Mouse (Mus musculus): Measurements from ENCODE around the gene St6galnac4. TPM values are rescaled to one million over a fixed set of nuclear protein-coding genes. Genes with fewer than 3 reads are reported as not detected.

Gene St6galnac4
- polyA plus RNA-seq, 1 experiment from 2014 or later, result 29.9 TPM

DNA sequence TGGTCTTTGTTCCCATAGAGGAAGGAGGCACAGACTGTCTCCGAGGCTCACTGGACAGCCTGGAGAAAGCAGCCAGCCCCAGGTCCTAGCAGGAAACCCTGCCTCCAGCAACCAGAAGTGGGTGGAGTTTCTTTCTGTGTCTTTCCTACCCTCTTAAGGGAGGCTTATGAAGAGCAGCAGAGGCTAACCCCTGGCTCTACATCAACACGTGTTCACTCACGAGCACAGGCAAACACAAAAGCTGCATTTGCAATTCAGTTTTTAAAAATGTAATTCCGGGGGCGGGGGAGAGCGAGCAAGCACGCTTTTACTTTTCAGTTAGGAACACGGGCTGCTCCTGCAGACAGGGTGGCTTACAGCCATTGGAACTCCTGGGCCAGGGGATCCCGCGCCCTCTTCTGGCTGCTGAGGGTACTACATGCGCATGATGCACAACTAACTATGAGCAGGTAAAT, 15.7 kb downstream of the St6galnac4 start:
- H3K36me3 ChIP-seq, result peaks cover 7% of the 10 kb centered on the region
- no peaks in the 10 kb centered on the region for H3K27me3 ChIP-seq
- ATAC-seq (ENCODE audit: insufficient number of reproducible peaks, insufficient read depth, low FRiP score, low TSS enrichment, low read depth), result peak; percentile 57; the same call in 1 of the 2 replicates
- H3K4me2 ChIP-seq, result peak overlapping the region; percentile 47
- H3K9me3 ChIP-seq, result no peaks in the 10 kb centered on the region
- H3K9ac ChIP-seq (replicated peaks), result 0 out of 2 replicates have a peak overlapping the region, but pooled peaks have one; percentile 38
- H3K4me3 ChIP-seq (replicated peaks), result peak overlapping the region; percentile 35
- H3K4me1 ChIP-seq (replicated peaks), result peaks cover 21% of the 10 kb centered on the region
- 1% methylated on average over 11 of the region's 11 CpGs for WGBS
- H3K27ac ChIP-seq, result peak overlapping the region; percentile 69

DNA sequence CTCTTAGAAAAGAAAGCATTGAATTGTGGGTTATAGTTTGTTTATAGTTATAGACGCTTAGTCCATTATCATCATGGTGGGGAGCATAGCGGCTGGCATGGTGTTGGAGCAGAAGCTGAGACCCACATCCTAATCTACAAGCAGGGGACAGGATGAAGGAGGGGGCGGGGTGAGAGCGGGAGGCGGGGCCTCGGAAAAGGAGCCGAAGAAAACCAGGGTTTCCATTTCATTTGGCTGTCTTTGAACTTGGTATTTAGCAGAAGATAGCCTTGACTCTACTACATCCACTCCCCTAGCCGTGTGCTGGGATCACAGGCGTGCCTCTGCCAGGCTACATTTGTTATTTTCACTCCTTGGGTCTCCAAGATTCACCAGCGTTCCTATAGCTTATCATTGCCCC, 17.7 kb downstream of the St6galnac4 start:
- Histone ChIP-seq H3K4me2 (no peak overlapping the region), H3K27me3 (no peaks in the 10 kb centered on the region), H3K4me1 (replicated peaks) (peaks cover 40% of the 10 kb centered on the region), H3K27ac (no peak overlapping the region), H3K36me3 (no peaks in the 10 kb centered on the region), H3K9me3 (no peaks in the 10 kb centered on the region), H3K9ac (replicated peaks) (no peak overlapping the region), H3K4me3 (replicated peaks) (no peak overlapping the region)
- ATAC-seq (ENCODE audit: insufficient number of reproducible peaks, insufficient read depth, low FRiP score, low TSS enrichment, low read depth), result no peak
- 40% methylated on average over 10 of the region's 10 CpGs for WGBS

DNA sequence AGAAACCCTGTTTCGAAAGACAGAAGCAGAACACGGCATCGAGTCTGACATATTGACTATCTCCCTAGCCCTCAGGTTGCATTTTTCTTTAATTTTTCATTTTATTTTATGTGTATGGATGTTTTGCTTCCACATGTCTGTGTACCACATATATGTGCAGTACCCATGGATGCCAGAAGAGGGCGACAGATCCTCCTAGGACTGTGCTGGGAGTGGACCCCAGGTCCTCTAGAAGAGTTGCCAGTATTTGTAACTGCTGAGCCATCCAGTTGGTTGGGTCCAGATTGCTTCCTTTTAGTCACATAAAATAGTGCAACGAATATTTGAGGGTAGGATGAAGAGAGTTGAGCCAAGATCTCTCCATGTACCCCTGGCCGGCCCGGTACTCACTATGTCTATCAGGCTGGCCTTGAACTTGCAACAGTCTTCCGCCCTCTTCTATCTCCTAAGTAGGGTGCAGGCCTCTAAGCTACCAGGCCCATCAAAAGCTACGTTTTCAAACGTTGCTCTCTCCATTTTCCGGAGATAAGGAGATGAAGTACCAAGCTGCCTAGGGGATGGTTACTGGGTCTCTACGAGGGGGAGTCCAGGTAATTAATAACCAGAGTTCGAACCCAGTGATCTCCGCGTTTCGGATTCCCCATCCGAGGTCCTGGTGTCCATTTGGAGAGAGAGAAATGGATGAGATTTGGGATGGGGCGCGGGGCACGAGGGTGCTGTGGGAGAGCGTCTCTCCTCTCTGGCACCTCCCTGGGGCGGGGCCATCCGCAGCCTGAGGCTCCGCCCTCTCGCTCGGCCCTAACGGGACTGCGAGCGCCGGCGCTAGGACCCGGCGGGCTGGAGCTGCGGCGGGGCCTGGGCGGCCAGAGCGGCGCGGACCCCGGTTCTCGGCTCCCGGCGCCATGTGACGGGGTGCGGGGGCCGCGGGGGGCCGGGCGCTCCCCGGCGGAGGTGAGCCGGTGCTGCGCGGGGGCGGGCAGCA, 19.6 kb downstream of the St6galnac4 start:
- no peaks in the 10 kb centered on the region for H3K9me3 ChIP-seq
- H3K4me3 ChIP-seq (replicated peaks), result peak overlapping the region; percentile 81
- whole genome bisulfite sequencing, result 11% methylated on average over 55 of the region's 55 CpGs
- peak overlapping the region; percentile 85 for H3K4me2 ChIP-seq
- peak overlapping the region; percentile 80 for H3K27ac ChIP-seq
- H3K9ac ChIP-seq (replicated peaks), result peak overlapping the region; percentile 87
- H3K27me3 ChIP-seq, result no peaks in the 10 kb centered on the region
- peaks cover 52% of the 10 kb centered on the region for H3K4me1 ChIP-seq (replicated peaks)
- H3K36me3 ChIP-seq, result no peaks in the 10 kb centered on the region
- ATAC-seq (ENCODE audit: insufficient number of reproducible peaks, insufficient read depth, low FRiP score, low TSS enrichment, low read depth), result 0 out of 2 replicates have a peak, but pooled peaks have one; percentile 18

DNA sequence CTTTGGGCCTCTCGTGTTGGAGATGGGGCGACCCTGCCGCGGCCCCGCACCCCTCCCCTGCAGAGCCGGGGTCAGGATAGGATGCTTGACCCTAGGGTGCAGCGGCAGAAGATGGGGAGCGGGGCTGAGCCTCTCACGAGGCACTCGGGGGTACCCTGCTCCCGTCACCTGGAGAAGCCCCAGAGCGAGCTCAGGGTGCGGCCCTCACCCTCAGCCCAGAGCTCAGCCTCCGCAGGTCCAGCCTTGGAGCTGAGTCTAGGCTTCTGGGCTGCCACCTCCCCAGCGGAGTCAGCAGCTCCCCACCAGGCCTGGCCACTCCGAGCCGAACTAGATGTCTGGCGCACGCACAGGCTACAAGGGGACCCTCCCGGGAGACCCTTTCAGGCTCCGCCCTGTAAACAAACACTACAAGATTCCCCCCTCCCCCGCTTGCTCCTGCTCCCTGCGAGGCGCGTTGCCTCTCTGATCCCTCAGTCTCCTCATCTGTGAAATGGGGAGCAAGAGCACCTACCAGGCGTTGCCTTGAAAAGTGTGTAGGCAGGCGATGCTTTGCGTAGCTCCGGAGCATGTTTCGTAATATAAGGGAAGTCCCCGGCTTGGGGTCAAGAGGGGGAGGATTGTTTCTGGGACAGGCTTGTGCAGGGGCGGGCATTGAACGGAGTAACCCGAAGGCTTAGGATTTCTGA, 20.5 kb downstream of the St6galnac4 start:
- Histone ChIP-seq H3K27ac (peak overlapping the region; percentile 80), H3K4me3 (replicated peaks) (peak overlapping the region; percentile 81), H3K4me1 (replicated peaks) (peaks cover 47% of the 10 kb centered on the region), H3K9me3 (no peaks in the 10 kb centered on the region), H3K36me3 (peaks cover 4% of the 10 kb centered on the region), H3K4me2 (peak overlapping the region; percentile 85), H3K27me3 (no peaks in the 10 kb centered on the region), H3K9ac (replicated peaks) (peak overlapping the region; percentile 87)
- WGBS, result 4% methylated on average over 34 of the region's 34 CpGs
- peak; percentile 68 for ATAC-seq (ENCODE audit: insufficient number of reproducible peaks, insufficient read depth, low FRiP score, low TSS enrichment, low read depth)

DNA sequence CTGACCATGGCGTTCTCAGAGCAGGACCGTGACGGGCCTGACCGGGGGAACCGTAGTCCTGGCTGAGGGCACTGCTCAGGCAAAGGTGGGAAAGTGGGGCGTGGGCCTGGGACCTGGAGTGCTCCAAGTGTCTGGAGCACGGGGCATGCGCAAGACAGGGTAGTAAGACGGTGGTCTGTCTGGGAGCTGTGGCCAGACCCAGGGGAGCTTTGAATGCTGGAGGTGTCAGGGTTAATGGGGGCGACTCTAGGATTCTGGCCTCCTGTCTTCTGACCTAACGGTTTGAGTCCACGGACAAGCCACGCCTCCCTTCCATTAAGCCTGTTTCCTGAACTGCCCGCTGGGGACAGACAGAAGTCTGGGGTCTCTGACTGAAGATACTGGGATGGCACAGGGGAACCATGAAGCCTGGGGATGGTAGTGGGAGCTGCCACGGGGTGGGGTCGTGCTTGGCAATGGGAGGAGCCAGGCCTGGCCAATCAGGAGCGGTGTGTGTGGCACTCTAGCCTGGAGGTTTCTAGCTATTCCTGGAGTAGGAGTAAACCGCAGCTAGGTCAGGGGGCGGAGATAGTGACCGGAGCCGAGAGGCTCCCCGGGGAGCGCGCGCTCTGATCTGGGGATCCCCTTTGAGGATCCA, 21.4 kb downstream of the St6galnac4 start:
- 0 out of 2 replicates have a peak, but pooled peaks have one; percentile 49 for ATAC-seq (ENCODE audit: insufficient number of reproducible peaks, insufficient read depth, low FRiP score, low TSS enrichment, low read depth)

DNA sequence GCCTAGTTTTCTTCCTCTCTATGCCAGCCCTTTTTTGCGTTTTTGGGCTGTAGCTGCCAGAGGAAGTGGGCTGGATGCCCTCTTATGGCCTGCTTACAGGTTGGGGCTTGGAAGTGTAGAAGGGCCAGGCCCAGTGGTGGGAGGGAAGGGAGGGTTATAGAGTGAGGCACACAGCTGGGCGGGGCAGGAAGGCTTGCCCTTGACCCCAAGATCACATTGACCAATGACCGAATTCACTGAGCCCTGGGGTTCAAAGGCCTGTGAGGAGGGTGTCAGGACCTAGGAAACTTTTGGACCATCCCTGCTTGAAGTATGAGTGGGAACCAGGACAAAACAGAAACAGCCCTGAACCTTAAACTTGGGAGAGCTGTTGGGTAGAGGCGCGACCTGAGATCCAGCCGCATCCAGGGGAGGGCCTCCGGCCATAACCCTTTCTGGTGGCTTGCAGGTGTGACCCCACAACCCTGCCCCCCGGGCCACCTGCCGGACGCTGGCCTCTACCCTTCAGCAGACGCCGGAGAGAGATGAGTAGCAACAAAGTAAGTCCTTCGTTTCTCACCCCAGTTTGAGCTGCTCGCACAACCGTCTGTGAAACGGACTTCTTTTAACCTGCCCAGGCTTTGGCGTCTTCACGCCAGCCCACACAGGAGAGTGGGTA, 22.0 kb downstream of the St6galnac4 start:
- Histone ChIP-seq H3K27ac (peak overlapping the region; percentile 67; the same call in 1 of the 2 replicates), H3K4me1 (replicated peaks) (peaks cover 43% of the 10 kb centered on the region), H3K4me3 (replicated peaks) (peak overlapping the region; percentile 81), H3K27me3 (no peaks in the 10 kb centered on the region), H3K9ac (replicated peaks) (peak overlapping the region; percentile 27; the same call in 1 of the 2 replicates), H3K9me3 (no peaks in the 10 kb centered on the region), H3K36me3 (peaks cover 16% of the 10 kb centered on the region), H3K4me2 (peak overlapping the region; percentile 85)
- no peak for ATAC-seq (ENCODE audit: insufficient number of reproducible peaks, insufficient read depth, low FRiP score, low TSS enrichment, low read depth)
- 35% methylated on average over 18 of the region's 18 CpGs for WGBS

More for the DNA sequence above, 21.4 kb downstream of the St6galnac4 start:
- Histone ChIP-seq H3K4me2 (peak overlapping the region; percentile 85), H3K36me3 (peaks cover 12% of the 10 kb centered on the region), H3K9ac (replicated peaks) (peak overlapping the region; percentile 27), H3K27ac (peak overlapping the region; percentile 67), H3K9me3 (no peaks in the 10 kb centered on the region), H3K4me3 (replicated peaks) (peak overlapping the region; percentile 81), H3K4me1 (replicated peaks) (peaks cover 43% of the 10 kb centered on the region), H3K27me3 (no peaks in the 10 kb centered on the region)
- 4% methylated on average over 25 of the region's 25 CpGs for WGBS

DNA sequence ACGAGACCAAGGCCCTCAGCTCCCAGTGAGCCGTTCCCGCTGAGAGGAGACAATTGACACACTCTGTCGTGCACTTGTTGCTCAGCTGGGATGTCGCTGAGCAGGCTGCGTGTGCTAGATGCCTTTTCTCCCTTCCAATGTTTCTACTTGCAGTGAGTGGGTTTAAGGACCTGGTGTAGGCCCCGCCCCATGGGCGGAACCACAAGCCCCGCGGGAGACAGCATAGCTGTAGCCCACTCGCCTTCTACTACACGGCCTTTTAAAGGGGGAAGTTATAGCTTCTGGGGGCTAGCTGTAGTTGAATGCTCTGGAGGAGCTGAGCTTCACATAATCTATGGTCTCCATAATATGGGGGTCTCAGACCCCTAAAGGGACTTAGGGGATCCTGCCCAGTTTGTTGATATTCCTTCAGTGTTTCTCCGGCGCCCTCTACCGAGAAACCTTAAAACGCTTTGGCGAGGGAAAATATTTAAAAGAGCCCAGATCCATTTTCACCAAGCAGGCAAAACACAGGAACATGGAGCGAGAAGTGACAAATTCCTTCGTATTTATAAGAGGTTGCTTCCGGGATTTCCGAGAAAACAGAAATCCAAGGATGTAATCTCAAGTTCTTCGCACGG, 23.8 kb downstream of the St6galnac4 start:
- peaks cover 43% of the 10 kb centered on the region for H3K4me1 ChIP-seq (replicated peaks)
- WGBS, result 18% methylated on average over 23 of the region's 23 CpGs
- no peak for ATAC-seq (ENCODE audit: insufficient number of reproducible peaks, insufficient read depth, low FRiP score, low TSS enrichment, low read depth)
- H3K9me3 ChIP-seq, result no peaks in the 10 kb centered on the region
- H3K27ac ChIP-seq, result peak overlapping the region; percentile 43; the same call in 1 of the 2 replicates
- H3K27me3 ChIP-seq, result no peaks in the 10 kb centered on the region
- 0 out of 2 replicates have a peak overlapping the region, but pooled peaks have one; percentile 8 for H3K9ac ChIP-seq (replicated peaks)
- peak overlapping the region; percentile 49 for H3K4me2 ChIP-seq
- H3K36me3 ChIP-seq, result peaks cover 32% of the 10 kb centered on the region
- peak overlapping the region; percentile 34 for H3K4me3 ChIP-seq (replicated peaks)

DNA sequence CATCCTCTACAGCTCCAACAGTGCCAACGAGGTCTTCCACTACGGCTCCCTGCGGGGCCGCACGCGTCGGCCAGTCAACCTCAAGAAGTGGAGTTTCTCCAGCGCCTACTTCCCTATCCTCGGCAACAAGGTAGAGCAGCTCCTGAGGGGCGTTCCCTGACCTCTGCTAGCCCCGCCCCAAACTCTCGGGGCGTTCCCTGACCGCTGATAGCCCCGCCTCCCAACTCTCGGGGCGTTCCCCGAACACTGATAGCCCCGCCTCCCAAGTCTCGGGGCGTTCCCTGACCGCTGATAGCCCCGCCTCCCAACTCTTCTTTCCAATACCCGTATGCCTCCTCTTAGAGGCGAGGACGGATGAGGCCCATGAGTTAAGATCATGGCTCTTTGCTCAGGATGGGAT, 25.4 kb downstream of the St6galnac4 start:
- Histone ChIP-seq H3K9ac (replicated peaks) (no peak overlapping the region), H3K27ac (no peak overlapping the region), H3K4me1 (replicated peaks) (peaks cover 43% of the 10 kb centered on the region), H3K4me2 (no peak overlapping the region), H3K9me3 (no peaks in the 10 kb centered on the region), H3K36me3 (peaks cover 44% of the 10 kb centered on the region), H3K4me3 (replicated peaks) (no peak overlapping the region), H3K27me3 (no peaks in the 10 kb centered on the region)
- WGBS, result 70% methylated on average over 26 of the region's 26 CpGs
- ATAC-seq (ENCODE audit: insufficient number of reproducible peaks, insufficient read depth, low FRiP score, low TSS enrichment, low read depth), result no peak

DNA sequence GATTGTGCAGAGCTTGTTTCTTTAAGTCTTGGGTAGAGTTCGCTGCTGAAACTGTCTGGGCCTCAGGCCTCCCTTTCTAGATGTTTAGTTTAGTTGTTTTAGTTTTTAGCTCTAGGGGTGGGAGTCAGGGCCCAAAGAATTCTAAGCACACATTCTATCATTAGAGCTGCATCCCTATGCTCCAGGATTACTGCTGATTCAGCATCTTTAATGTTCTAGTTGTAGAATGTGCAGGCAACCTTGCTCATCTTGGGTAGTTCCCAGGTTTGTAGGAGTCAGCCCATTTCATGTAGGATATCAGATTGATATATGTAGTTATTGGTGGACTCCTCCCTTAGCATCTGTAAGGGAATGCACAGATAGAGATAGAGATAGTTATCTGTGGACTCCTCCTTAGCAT, 30.2 kb downstream of the St6galnac4 start:
- no peak overlapping the region for H3K4me2 ChIP-seq
- no peak for ATAC-seq (ENCODE audit: insufficient number of reproducible peaks, insufficient read depth, low FRiP score, low TSS enrichment, low read depth)
- peaks cover 63% of the 10 kb centered on the region for H3K36me3 ChIP-seq
- H3K27me3 ChIP-seq, result no peaks in the 10 kb centered on the region
- peaks cover 42% of the 10 kb centered on the region for H3K4me1 ChIP-seq (replicated peaks)
- 91% methylated on average over 1 of the region's 1 CpGs for WGBS
- no peak overlapping the region for H3K9ac ChIP-seq (replicated peaks)
- no peak overlapping the region for H3K27ac ChIP-seq
- H3K9me3 ChIP-seq, result no peaks in the 10 kb centered on the region; the same call in 1 of the 2 replicates
- H3K4me3 ChIP-seq (replicated peaks), result no peak overlapping the region

DNA sequence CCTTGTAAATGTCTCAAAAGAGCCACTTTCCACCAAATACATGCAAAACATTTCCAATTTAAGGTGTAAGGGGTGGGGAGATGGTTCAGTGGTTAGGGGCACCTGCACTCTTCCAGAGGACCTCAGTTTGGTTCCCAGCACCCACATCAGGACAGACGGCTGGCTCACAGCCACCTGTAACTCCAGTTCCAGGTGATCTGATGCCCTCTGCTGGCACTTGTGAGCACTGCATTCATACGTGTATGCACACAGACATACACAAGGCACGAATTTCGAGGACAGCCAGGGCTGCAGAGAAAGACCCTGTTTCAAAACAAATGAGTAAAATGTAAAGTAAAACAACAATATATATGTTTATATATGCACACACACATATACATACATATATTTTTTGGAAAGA, 30.7 kb downstream of the St6galnac4 start:
- Histone ChIP-seq H3K36me3 (peaks cover 58% of the 10 kb centered on the region), H3K9ac (replicated peaks) (no peak overlapping the region), H3K4me1 (replicated peaks) (peaks cover 44% of the 10 kb centered on the region), H3K4me3 (replicated peaks) (no peak overlapping the region), H3K27ac (no peak overlapping the region), H3K27me3 (no peaks in the 10 kb centered on the region), H3K4me2 (no peak overlapping the region), H3K9me3 (no peaks in the 10 kb centered on the region; the same call in 1 of the 2 replicates)
- ATAC-seq (ENCODE audit: insufficient number of reproducible peaks, insufficient read depth, low FRiP score, low TSS enrichment, low read depth), result no peak
- WGBS, result 94% methylated on average over 4 of the region's 4 CpGs
